Mouse (Mus musculus) heart, adult 9 months (tissue): ENCODE measurements at regions not wholly inside any gene's neighbourhood (a gene's known extent, or its start where the extent isn't known, plus 50 kb on each side); places are given as distances from the start of the nearest gene placed in this dataset.

Experiments
- DNase-seq, 2 experiments: peaks; one replicate each; pipeline ENCODE4 v3.0.0; 2022; ENCODE audit warnings: low spot score in 2 of 2

DNA sequence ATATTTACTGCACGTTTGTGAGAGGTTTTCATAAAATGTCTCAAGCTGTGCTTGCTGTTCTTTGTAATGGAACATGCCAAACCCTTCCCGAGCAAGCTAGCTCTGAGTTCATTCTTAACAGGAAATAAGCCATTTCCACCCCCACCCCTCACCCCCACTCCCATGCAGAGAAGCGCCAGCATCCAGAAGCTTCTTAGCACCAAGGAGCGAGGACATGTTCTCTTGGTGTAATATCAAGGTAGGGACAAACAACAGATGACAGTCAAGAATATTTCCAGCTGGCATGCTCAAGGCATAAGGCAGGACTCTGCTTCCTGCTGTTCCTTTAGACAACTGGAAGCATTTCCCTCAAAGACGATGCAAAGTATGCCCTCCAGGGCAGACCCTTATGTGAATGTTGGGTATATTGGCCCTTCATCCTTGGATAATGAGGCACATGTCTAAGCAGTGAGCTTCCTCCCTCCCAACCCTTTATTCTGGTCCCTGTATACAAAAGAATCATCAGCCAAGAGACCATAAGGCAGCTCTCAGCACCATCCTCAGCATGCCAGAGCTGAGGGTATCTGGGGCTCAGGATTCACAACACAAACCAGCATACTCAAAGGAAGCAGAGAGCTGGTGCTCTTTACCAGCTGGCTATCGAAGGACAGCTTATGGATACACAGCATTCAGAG is 205.2 kb upstream of the Ppp2r2d start:
- no peak for DNase-seq

DNA sequence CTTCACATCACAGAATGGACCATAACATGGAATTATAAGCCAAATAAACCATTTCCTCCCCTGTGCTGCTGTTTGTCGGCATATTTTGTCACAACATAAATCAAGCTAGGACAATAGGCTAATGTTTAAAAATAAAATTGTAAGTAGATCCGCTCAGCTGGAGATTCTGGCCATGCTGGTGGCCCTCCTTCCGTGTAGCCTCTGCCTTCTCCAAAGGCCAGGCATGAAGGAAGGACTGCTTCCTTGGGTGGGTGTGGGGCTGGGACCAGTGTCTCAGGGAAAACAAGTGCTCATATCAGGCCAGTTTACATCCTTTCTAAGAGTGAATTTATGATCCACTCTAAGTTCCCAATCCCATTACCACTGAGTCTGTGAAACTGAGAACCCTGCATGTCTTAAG is 206.3 kb upstream of the Ppp2r2d start:
- DNase-seq: no peak

DNA sequence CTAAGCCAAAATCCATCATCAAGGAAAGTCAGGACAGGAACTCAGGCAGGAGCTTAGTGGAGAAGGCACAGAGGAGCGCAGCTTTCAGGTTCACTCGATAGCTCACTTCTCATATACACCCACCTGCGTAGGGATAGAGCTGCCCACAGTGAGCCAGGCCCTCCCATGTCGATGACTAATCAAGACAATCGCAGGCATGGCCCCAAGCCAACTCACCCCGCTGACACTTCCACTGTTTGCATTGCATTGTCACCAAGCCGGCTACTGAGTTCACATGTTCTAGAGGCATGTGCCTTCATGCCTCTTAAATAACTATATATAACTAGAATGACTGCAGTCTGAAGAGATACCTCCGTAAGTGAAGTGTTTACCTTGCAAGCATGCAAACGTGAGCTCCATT is 219.8 kb upstream of the Ppp2r2d start:
- no peak for DNase-seq

DNA sequence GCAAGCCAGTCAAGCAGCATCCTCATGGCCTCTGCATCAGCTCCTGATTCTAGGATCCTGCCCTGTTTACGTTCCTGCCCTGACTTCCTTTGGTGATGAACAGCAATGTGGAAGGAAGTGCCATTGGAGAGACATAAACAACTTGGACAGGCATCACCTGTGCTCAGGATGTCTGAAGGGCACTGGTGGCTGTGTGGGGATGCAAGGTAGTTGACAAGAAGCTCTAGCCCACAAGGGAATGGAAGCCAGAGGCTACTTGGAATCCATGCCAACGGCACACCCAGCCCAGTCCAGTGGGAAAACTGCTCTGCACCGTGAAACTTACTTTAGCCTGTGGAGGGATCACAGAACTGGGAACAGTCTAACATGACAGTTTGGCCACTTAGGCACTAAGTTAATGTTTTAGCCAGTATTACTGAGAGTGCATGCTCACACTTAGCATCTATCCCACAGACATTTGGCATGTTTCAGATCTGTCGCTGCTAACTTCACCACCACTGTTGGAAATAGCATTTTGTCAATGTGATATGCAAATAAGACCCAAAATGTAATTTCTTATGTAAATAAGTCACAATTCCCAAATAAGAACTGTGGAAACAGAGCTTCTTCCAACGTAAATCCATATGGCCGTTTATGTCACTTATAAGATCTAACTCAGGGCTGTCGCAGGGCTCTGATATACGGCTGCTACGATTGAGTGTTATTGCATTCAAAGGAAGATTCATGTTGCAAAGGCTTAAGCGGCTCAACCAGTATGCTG is 223.5 kb upstream of the Tcerg1l start:
- no peak for DNase-seq

DNA sequence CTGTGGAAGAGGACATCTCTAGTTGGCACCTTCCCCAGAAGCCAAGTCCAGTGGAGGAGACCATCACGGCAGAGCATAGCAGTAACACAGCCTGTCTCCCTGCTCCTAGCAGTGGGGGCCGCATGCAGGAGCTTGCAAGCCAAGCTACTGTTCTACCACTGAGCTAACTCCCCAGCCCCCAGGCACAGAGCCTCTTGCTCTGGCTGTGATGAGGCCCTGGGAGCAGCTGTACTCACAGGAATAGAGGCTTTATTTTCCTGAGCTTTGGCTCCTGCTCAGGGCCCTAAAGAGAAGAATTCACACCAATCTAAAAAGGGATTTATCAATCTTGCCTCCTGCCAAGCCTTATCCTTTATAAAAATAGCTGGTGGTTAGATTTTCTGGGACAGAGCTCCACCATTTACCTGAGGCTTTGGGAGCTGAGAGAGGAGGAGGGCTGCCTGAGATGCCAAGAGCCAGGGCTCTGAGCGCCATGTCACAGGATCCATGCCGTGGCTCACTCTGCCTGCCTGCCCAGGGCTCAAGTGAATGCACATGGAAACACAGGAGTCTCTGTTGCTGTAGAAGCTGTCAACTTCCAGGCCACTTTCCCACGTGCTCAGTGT is 222.7 kb upstream of the Tcerg1l start:
- no peak for DNase-seq

DNA sequence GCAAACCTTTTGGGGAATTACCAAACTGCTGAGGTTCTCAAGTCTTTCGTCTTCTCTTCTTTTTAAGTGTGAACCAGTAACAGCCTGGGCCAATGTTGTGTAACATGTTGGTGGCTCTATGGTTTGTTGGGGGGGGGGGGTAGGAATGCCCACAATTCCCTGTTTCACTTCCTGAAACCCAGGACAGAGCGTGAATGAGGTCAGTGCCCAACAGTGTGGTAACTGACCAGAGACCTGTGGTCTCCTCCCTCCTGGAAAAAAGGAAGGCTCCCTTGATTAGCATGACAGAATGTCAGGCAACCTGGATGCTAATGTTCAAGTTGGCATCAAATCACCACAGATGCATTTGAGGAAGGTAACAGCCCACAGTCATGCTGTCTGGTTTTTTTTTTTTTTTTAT is 218.9 kb upstream of the Tcerg1l start:
- no peak for DNase-seq

DNA sequence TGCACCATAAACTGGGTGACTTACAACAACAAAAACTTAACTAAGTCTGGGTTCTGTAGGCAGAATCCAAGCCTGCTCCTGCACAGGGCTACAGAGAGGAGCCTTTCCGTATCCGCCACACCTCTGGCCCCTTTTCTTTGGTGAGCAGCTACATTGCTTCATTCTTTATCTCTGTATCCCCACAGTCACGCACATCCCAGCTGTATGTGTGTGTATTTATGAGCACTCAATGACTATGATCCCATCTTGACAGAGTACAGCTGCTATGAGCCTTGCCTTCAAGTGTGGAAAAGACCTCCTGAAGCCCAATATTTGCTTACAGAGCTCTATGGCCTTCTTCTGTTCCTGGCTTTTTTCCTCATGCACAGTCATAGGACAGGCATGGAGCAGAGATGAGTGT is 212.1 kb upstream of the Tcerg1l start:
- no peak for DNase-seq

DNA sequence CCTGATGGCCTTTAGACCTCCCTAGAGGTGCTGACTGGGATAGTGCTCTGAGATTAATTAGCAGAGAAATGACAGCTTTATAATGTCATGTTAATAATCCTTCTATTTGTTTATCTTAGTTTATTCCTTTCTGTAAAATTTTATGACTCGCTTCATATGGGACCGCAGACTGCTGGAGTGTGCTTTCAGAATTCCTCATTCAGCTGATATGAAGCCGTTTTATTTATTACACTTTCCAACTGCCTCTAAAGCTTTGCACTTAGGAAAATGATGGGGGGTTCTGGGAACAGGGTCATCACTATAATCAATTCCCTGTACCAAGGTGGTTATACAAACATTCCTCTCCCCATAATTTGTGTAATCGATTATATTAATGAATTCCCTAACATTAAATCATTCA is 211.6 kb upstream of the Tcerg1l start:
- no peak for DNase-seq

DNA sequence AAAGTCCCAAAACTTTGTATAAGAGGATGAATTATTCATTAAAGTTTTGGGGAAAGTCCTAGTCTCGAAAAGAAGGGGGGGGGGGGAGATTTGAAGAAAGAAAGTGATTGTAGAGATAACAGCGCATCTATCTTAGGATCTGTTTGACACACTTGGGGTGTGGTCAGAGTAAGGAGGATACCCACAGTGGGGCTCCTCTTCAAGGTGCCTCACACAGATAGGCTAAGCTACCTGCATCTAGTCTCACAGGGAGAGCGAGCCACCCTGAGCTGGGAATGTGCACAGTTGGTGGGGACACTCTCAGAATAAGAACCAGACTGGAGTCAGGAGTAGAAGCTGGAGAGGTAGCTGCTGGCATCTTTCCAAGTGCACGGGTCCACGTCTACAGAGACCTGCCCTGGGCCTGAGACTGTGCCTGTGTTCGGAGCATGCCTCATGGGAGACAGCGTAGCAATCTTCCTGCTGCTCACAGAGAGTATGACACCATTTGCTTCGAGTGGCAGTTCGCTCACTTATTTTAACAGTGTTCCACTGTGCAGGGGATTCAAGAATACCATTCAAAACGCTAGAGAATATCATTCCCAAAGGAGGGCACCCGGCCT is 208.9 kb upstream of the Tcerg1l start:
- no peak for DNase-seq

DNA sequence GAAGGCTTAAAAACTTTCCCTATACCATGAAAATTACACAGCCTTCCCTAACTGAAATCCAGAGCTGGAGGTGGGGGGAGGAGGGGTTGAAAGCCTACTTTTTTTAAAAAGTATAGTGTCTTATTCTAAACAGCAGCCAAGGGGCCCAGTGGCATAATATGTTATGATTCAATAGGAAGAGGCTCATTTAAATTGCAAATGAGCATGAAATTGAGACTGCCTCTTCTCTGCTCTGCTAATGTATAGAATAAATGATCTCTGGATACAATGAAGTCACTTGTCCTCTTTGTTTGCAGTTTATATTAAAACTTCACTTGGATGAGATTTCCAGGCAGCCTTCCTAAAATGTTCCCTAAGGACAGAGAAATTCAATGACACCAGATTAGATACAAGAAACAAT is 208.4 kb upstream of the Tcerg1l start:
- DNase-seq: no peak

DNA sequence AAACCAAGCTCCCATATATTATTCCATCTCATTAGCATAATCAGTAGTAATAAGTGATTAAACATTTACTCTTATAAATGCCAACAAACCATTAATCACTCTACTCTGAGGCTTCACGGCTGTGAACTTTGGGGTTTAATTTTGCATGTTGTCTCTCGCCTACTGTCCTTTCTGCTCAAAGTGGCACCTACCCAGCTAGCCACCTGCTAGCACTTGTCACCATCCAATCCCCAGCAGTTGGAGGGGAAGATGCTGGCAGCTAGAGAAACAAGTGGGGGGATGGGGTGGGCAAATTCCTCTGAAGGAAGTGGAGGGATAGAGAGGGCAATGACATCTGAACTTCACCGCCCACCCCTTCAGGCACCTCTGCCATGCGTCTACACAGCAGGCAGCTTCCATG is 204.2 kb upstream of the Tcerg1l start:
- DNase-seq: no peak

DNA sequence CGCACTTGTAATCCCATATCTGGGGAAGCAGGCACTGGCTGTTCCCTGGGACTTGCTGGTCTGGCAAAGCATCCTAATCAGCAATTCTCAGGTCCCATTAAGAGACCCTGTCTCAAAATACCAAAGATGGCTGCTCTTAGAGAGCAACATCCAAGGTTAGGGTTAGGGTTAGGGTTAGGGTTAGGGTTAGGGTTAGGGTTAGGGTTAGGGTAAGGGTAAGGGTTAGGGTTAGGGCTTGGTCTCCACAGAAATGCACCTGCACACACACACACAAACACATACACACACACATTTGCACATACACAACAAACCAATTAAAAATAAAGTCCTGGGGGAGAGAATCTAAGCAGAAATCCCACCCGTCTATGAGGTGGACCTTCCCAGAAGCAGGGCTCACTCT is 195.8 kb upstream of the Tcerg1l start:
- no peak for DNase-seq

DNA sequence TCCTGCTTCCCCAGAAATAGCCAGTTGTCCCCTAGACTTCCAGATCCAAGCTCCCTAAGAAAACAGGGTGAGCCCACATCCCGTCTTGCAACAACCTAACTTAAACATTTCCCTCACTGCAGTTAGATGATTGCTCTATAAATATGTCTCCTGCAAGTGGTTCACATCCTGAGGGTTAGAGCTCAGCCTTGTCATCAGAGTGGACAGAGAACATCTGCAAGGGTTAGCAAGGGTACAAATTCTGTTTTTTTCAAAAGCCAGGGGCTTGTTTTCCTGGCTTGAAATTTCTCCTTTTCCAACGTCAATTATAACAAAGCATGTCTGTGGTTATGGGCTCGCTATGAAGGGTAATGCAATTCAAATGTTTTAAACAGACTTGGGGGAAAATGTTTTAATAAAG is 169.8 kb upstream of the Tcerg1l start:
- no peak for DNase-seq

DNA sequence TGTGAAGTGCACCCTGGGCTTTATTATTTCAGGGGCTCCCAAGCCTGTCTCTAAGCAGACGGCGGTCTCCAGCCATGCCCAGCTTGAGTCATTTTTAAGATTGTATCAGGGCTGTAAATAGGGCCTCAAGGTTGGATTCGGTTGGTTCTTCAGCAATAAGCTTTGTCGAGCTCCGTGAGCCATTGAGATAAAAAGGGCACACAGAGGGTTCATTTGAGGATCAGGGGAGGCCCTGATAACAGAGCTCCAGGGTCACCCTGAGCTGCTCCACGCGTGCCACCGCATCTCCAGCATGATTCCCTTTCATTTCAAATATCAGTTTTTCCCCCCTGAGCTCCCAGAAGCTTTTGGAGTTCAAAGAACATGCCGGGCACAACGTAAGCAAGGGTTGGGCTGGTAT is 154.1 kb upstream of the Tcerg1l start:
- DNase-seq: no peak

DNA sequence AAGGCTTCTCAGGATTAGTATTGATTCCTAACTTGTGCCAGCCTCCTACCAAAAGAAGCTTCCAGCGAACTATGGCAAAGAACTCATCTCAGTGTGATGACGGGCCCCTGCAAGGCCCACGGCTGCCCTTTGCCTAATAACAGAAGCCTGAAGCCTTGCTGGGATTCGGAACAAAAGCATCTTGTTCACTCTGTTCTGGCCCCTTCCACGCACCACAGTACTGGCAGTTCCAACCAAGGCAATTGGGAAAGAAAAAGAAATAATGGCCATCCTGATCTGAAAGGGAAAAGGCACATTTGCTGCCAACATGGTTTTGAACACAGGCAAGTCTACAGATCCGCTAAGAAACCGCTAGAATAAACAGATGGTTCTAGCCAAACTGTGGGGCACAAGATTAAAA is 150.4 kb upstream of the Tcerg1l start:
- DNase-seq: no peak

DNA sequence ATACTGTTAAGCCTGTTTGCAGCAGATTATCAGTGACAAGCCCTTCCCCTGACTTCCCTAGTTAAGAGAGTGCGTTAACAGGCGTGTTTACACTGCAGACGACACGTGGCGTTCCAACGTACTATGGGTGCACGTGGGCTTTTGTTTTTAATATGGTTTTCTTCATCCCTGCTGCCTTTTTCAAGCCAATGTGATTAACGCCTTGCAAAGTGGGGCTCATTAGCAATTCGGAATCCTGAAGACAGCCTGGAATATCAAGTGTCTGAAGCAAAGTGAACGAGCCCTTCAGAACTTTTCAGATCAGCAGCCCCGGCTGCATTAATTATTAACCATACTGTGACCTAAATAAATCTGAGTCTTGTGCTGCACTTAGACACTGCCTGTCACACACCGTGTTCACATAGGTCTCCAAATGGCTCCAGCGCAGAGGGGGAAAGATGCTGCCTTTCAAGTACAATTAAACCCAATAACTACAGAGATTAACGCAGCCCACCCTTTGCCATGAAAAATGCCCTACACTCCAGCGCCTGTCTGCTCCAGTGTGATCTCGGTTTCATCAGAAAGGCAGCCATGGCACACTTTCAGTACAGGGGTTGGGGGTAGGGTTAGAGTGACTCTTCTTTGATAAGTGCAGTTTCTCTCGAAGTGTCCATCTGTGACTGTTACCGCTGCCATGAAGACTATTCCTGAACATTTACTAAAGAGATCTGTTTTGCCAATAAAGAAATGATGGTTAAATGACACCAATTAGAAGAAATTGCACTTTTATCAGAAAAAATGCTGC is 140.7 kb upstream of the Tcerg1l start:
- DNase-seq: no peak

DNA sequence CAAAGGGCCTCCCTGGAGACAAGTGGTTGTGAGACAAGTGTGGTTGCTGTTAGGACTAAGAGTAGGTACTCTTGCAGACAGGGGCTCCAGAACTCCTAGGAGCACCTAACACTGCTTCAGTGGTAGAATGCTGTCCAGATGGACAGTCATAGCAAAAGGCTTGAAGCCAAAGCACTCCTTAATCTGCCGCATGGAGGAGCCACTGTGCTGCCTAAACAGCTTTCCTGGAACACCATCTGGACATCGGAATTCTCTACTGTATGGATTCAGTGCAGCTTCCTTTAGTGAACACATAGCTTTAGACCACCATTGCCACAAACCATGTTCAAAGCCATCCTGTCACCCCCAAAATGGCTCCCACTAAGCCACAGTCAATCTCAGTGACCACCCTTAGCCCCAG is 128.6 kb upstream of the Tcerg1l start:
- no peak for DNase-seq

DNA sequence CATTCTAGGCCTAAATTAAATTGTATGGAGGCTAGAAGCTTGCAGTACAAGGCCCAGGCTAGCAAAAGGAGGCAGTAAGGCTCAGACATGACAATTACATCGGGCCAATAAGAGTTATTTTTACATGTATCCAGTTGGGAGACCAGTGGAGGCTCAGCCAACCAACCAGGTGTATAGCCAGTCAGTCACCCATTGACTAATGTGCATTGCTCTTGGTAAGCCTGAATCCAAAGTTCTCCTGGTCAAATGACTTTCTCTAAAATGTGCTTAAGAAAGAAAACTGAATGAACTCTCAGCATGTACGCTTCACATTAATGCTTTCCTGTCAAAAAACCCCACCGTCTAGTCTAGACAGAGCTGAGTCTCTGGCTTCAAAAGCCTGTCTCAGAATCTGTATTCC is 127.4 kb upstream of the Tcerg1l start:
- DNase-seq: no peak

DNA sequence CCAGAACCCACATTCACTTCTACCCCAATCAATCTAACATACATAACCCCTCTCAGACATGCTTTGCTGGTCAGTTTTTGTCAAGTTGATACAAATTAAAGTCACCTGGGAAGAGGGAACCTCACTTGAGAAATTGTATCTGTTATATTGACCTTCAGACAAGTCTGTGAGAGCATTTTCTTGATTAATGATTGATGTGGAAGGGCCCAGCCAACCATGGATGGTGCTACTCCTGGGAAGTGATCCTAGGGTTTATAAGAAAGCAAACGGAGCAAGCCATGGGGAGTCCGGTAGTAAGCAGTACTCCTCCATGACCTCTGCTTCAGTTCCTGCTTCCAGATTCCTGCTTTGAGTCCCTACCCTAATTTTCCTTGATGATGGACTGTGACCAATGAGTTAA is 116.6 kb upstream of the Tcerg1l start:
- DNase-seq: no peak

DNA sequence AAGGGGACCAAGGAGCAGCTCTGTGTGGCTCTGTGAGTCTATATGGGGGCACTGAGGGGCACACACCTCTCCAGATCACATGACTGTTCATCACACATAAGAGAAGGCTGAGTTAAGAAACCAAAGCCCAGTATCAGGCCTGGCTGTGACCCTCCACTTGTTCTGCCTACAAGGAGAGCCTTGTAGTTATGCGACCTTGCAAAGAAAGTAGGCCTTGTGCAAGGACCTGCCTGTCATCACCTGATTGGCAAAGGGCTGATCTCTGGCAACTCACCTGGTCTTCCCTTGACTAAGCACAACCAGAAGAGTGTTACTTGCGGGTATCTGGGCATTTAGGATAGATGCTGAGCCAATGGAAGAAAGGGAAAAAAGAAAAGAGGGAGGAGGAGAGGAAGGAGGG is 107.7 kb upstream of the Tcerg1l start:
- no peak for DNase-seq

DNA sequence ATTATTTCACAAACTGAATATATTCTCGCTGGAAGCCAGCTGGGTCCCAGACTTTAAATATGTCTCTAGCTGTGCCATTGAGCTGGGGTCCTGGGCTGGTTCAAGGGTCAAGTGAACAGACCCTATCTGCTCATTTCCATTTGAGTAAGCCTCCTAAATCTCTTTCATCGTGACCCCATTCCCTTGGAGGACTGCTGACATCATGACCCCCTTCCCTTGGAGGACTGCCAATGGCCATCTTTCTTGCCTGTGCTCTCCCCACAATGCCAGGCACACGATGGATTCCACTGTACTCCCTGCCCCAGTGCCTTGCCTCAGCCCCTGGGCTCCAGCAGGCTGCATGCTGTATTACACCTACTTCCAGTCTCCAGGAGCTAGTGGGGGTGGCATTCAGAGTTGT is 106.5 kb upstream of the Tcerg1l start:
- no peak for DNase-seq

DNA sequence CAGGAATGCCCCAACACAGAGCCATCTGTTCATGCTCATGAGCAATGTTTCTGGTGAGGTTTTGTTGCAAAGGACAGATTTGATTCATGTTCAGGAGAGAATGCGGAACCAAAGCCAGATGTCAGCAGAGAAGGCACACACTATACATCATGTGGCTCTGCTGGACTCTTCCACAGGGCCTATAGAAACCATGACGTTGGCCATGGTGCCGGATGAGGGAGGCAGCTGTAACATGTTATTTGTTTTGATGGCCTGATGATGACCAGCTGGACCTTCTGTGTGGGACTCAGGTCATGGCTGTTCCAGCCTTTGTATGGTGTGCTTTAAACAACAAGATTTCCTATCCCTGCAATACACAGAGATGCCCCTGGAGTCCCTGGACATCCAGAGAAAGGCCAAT is 105.5 kb upstream of the Tcerg1l start:
- no peak for DNase-seq
